Mouse (Mus musculus) ovary, postnatal 10 days (tissue): ENCODE measurements around the gene Ankrd33.
"Not testable (repeated sequence)": the region's sequence is repeated elsewhere in the genome, so short reads cannot be mapped to it uniquely, and the experiment has no call there.

Experiments used
- DNase-seq: peaks from one replicate; pipeline ENCODE4 v3.0.0; 2022; ENCODE audit warnings: low spot score

Ankrd33 gene

DNA sequence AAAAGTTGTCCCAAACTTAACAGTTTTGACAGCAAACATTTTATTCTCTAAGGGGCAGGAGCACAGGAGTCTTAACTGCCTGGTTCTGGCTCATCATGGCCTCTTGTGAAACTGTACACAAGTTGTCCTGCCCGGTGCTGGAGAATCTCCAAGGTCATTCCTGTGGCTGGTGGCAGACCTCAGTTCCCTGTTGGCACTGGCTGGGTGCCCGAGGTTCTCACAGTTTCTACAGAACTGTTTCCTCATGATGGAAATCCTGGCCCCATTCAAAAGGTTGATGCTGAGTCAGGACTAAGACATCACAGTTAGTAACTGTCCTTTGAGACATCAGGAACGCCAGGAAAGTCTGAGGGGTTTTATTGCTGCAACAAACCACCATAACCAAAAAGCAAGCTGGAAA, 28.6 kb upstream of the Ankrd33 start:
- DNase-seq = no peak

DNA sequence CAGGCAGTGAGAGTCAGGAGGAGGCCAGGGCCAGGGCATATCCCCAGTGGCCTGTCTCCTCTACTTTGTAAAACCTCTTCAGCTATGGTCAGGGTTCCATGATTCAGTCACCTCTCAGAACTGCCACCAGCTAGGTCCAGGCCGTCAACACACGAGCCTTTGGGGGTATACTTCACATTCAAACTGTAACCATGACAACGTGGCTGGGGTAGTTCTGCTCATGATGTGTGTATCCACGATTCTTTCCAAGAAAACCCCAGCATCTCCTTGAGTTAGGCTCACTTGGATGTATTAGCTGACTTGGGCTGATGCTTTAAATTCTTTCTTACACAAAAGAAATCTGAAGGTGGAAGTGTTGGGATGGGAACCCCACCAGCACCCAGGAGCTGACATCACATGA, 27.3 kb upstream of the Ankrd33 start:
- no peak for DNase-seq

DNA sequence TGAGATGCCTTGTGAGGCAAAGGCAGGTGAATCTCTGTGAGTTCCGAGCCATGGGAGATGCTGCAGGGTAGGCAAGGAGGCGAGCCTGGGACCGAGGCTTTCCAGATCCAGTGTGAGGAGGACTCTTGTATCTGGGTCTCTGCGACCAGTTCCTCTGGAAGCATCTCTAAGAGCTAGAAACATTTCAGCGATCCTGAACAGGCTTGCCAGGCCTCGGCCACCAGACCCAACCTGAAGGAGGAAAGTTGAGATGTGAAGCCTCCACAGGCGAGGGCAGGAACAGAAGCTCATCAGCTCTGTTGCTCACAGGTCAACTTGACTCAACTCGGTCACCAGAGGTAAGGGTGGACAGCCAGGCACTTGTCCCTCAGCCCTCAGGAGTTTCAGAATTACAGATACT, 24.0 kb upstream of the Ankrd33 start:
- DNase-seq = no peak

DNA sequence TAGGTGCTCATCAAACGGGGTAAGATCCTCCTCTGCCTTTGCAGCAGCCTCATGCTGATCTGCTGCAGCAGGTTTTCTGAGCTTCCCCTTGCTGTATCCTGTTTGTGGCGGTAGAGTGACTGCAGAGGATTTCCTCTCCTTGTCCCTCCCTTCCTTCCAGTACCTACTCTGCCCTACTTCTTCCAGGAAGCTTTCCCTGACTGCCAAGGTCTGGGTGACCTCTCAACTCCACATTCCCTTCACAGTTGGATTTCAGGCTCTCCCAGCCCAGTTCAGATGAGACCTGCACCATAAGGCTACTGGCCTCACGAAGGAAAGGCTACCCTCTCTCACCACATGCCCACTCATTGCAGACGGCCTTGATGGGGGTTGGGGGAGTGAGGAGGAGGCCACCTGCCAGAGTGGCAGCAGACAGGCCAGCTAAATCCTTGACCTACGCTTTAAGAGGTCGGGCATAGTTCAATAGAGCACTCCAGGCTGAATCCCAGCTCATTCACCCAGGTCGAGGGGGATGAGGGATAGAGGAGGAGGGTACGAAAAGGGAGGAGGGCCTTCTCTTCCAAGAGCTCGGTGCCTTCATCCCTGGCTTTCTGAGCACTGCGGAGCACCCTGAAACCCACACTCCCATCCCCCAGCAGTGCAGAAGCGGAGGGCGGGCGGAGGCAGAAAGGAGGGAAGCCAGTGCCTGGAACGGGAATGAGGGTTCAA, 23.3 kb upstream of the Ankrd33 start:
- DNase-seq = no peak

DNA sequence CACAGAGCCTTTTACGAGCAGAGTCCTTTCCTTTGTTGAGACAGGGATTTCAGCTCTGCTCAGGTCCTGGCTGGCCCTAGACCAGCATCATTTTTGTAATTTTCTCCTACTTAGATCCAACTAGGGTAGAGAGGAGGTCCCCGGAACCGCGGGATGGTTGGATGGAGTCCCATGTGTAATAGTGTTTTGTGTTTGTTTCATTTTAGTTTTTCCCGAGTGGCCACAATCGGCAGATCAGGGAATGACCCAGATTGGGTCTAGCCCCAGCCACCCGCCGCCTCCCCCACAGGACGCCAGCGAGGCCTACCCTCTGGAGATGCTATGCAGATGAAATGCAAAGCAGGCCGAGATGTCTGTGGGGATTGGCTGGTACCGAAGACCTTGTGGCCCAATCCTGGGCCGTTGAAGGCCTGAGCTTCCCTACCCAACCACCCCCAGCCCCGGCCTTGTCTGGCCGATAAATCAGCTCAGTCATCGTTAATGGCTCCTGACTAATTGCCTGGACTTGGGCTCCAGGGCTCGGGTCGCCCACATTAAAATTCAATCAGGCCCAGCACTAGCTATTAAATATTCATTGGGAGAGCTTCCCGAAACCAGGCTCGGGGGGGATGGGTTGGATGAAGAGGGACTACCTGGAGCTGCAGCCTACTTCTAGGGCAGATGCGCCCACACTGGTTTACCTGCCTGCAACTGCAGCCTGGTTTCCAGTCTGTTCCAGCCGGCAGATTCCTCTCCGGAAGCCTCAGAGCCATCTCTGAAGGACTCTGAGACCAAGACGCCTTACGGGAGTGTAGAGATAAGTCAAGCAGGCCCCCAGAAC, 22.5 kb upstream of the Ankrd33 start:
- DNase-seq = no peak

DNA sequence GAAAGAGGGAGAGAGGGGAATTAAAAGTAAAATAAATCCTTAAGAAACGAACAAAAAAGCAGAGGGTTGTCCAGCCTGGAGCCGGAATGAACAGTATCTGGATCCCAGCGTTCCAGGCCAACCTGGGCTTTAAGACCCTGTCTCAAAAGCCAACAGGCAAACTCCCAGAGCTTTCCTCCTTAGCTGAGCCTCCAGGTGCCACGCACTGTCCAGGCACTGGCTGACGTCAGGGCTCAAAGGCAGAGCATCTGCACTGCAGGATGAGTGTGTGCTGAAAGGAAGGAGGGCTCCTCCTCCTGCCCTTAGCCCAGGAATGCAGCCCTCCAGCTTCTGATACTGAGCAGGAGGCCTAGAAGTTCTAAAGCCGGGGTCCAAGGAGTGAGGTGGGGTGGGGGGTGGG, 21.6 kb upstream of the Ankrd33 start:
- no peak for DNase-seq

DNA sequence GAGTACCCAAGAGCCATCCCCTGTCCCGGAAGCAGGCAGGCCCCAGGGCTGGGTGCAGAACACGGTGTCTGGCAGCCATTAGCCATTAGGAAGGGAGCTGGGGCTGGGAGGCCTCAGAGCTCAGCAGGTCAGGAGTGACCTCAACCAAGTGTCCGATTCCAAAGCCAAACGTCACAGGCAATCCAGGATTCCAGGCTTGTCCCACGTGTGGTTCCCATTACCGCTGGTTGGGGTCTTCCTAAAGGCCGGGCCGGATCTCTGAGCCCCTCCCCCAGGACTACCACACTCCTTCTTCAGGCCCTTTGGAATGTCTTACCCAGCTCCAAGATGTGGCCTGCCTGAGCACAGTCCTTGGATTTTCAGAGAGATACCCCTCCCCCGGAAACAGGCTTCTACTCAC, 20.6 kb upstream of the Ankrd33 start:
- DNase-seq = no peak

DNA sequence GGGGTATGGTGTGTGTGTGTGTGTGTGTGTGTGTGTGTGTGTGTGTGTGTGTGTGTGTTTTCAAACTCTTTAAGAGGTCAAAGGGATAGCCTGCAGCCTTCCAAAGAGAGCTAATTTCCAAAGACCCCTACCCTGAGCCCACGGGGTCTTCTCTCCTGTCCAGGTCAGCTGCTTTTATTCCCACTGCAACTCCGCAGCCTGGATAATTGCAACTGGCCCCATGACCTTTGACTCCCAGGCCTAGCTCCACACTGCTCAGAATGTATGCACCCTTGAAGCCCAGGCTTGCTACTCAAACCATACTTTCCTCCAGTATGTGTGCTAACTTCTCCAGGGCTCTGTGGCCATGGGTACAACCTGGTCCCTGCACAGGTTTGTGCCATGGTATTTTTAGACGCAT, 20.2 kb upstream of the Ankrd33 start:
- DNase-seq = no peak

DNA sequence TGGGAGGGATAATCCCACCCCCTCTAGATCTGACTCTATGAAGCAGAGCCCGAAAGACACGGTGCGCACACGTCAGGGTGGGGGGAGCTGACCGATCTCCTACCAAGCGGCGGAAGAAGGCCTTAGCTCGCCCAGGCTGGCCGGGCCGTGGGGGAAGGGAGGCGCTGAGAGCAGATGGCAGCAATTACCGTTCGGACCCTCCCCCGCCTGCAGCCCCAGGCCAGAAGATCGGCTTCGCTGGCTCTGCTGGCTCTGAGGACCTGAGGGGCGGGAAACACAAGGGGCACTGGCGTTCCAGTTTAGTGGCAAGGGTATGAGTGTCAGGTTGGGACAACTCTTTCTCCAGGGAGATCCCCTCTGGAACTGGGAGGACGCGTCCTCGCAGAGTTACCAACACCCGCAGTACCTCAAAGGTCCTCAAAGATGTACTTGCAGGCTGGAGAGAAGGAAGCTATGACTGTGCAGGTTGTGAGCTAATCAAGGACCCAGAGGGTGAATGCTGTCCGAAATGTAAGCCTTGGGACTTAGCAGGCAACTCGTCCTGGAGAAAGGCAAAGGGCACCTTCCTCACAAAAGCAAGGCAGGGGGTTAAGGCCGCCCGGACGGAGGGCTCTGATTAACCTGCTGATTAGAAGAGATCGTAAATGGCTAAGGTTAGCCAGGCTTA, 17.4 kb upstream of the Ankrd33 start:
- DNase-seq = no peak

DNA sequence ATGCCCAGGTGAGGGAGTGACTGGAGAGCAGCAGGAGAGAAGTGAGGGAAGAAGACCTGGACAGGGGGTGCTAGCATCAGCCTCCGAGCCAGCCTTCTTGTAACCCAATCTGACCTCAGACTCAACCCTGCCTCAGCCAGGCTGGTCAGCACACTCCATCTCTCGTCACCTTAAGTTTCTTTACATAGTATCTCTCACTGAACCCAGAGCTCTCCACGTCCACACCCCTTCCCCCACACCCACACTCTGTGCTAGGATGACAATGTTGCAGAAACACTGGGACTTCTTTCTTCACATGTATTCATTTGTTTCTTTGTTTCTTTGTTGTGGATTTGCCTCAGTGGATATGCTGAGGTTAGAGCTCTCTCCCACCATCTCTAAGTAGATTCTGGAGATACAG, 14.6 kb upstream of the Ankrd33 start:
- DNase-seq = no peak

DNA sequence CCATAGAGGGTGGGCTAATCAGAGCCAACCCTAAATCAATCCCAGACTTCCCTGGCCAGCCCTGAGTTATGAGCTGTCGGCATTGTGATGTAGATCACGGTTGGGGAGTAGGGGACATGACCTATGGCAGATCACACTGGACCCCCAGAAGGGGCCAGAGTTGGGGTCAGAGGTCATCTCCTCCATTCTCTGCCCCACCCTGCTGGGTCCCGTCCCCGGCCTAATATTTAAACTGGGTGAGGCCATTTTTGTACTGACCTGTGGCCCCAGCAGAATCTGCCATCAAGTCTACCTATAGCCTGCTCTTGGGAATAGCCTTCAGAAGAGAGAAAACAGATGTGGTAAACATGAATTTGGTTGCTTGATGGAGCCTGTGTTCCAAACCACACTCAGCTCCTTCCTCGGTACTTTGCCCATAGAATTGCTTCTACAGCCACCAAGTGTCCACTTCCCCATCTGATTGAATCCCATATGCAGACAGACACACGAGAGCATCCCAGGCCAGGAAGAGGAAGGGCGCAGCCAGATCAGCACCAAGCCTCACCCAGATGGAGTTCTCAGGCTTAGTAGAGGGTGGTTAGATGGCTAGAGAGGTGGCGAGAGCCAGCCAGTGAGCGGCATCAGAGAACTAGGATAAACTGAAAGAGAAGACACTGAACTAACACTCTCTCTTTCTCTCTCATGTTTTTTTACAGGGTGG, 11.8 kb upstream of the Ankrd33 start:
- no peak for DNase-seq

DNA sequence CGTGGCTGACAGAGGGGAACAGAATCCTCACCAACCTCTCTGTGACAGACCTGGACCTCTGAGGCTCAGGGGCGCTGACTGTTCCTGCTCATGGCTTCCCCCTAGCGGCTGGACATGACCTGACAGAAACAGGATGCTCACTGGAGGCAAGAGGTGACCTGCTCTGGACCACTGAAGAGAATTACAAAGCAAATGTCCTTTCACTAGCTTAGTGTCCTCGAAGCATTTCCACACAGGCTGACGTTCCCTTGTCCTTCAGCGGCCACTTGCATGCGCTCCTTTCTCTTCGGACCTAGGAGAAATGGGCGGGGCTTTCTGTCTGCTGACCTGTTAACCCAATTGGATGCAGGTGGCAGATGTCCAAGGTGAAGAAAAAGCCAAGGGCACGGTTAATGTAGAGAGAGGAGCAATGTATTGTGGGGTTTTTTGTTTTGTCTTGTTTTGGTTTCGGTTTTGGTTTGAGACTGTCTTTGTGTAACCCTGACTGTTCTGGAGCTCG, 10.0 kb upstream of the Ankrd33 start:
- DNase-seq = peak; percentile 75

DNA sequence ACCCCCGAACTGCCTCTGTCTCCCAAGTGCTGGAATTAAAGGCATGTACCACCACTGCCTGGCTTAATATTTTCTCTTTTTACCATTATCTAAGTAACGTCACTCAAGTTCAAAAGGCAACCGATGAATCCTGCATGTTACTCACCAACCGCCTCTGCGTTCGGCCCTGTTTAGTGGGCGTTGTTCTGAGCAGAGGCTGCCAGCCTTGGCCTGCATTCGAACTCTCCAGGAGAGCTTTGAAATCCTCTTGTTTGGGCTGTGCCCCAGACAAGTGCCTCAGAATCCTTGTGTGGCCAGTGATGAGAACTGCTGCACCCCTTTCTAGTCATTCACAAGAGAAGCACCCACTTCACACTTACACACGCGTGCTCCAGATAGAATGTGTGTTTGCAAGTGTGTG, 9.5 kb upstream of the Ankrd33 start:
- DNase-seq = no peak

DNA sequence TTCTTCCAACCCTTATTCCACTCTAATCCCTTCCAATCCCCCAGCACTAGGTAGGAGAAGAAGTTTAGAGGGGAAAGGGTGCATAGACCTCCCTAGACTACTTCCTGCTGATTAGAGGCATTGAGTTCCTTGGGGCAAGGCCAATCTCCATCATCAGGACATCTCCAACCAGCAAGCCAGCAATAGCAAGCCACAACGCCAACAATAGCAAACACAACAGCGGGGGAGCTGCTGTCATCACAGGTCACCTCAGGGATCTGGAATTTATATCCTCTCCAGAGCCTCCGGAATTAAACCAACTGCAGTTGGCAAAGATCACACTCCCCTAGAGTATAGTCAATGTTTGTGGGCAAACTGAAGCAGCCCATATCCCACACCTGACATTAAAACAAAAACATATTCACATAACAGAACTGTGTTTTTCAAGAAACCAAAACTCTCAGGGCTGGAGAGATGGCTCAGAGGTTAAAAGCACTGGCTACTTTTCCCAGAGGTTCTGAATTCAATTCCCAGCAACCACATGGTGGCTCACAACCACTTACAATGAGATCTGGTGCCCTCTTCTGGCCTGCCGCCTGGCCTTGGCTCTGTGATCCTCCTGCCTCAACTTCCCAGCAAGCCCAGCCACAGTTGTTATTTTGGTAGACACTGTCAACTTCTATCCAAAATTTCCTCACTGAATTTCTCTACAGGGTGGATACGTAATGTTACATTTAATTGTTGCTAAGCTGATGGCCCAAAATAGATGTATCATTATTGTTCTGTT, 7.5 kb upstream of the Ankrd33 start:
- no peak for DNase-seq

DNA sequence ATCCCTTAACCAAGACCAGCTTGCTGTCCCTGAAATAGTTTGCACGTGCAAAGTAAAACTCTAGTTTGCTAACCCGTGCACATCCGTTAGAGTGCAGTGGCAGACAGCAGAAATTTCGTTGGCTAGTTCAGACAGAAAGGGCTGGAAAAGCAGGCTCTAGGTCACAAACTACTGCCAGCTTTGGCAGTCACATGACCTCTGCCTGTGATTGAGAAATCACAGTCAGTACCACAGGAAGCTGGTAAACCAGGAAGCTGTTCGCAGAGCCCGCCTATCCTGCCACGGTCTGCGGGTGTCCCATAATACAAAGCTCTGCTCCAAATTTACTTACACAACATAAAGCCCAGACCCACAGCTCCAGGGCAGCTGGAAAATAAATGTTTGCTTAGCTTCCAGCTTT, 2.4 kb upstream of the Ankrd33 start:
- DNase-seq = no peak

DNA sequence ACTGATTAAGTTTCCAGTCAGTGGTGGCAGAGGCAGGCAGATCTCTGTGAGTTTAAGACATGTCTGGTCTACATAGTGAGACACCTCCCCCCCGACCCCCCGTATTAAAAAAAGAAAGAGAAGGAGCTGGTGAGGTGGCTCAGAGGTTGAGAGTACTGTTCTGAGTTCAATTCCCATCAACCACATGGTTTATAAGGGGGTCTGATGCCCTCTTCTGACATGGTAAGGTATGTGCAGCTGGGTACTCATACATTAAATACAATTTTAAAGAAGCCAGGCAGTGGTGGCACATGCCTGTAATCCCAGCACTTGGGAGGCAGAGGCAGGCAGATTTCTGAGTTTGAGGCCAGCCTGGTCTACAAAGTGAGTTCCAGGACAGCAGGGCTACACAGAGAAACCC, 1.8 kb upstream of the Ankrd33 start:
- DNase-seq = not testable (repeated sequence)

DNA sequence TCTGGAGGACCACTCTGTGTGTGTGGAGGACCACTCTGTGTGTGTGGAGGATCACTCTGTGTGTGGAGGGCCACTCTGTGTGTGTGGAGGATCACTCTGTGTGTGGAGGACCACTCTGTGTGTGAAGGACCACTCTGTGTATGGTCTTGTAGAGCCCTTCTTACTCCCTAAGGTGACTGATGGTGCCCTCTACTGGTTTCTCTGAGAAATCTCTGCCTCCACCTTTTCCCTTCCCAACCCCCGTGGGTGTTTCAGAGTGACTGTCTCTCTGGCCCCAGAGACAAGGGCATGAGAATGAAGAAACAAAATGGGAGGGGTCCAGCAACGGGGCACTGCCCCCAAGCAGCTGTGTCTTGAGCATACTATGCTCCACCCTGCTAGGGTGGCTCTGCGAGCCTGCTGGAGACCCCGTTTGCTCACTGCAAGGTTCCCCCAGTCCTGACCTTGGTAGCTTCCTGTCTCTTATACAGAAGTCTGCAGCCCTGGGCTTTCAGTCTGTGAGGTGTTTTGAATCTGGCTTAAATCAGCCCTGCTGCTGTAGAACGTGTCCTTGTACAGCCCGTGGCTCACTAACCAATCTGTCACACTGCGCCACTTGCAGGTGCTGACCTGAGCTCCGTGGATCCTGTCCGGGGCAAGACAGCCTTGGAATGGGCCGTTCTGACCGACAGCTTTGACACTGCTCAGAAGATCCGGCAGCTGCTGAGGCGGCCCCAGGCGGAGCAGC, 3.0 kb downstream of the Ankrd33 start:
- DNase-seq = no peak

DNA sequence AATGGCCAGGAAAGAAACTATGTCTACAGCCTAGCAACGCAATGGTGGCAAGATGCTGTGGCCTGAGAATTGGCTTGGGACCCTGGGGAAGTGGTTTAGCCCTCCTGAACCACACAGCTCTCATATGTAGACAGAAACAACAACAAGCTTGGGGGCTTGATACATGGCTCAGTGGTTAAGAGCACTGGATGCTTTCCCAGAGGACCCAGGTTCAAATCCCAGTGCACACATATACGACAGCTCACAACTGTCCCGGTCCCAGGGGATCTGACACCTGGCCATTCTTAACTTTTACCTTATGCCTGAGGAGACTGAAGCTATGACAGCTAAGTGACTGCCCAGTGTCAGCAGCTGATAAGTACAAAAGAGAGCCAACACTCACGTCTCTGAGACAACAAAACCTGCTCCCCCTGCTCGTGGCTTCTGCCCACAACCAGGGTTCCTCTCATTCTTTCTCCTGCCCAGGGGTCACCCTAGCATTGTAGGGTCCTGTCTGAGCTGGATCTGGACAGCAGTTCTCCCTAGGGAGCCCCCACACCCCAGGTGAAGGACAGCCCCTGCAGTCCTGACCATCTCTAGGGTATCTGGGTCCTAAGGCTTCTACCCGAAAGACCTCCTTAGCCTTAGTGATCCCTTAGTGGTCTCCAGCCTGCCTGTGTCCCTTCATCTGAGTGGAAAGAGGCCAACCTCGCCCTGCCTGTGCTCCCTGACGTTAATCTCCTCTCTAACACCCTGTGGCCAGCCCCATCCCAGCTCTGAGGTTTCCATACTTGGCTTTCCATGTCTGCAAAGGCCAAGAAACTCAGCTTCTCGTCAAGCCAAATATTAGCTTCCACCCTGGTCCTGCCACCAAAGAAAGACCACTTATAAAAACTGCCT, 6.1 kb downstream of the Ankrd33 start:
- DNase-seq = no peak

DNA sequence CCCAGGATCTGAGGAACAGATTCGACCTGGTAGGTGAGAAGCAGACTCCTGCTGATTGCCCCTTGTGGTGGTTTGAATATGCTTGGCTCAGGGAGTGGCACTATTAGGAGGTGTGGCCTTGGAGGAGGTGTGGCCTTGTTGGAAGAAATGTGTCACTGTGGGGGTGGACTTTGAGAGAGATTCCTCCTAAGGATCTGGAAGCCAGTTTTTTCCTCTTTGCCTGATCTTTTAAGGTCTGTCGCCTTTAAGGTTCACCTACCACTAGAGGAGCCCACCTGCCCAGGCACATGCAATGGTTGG, 6.7 kb downstream of the Ankrd33 start:
- no peak for DNase-seq

DNA sequence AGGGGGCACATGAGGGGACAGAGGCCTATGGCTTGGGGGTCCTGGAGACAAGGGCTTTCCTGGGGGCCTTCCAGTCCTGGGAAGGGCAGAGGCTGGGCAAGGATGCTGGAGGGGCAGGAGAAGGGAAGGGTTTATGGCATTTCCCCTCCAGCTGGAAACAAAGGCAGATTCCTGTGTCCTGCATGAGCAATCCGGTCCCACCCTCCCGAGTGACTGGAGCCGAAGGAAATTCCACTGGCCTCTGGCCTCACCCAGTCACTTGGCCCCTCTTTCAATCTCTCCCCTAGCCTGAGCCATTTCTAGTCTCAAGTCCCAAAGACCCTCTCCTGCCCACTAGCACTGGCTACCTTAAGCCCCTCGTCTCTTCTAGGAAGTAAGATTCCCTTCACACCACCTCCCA, 7.6 kb downstream of the Ankrd33 start:
- no peak for DNase-seq
